Mouse (Mus musculus): ENCODE results near the gene Ackr3. TPM values are rescaled to one million over a fixed set of nuclear protein-coding genes. Genes with fewer than 3 reads are reported as not detected.

Ackr3 gene
- polyA plus RNA-seq, 1 experiment: 104 TPM

DNA sequence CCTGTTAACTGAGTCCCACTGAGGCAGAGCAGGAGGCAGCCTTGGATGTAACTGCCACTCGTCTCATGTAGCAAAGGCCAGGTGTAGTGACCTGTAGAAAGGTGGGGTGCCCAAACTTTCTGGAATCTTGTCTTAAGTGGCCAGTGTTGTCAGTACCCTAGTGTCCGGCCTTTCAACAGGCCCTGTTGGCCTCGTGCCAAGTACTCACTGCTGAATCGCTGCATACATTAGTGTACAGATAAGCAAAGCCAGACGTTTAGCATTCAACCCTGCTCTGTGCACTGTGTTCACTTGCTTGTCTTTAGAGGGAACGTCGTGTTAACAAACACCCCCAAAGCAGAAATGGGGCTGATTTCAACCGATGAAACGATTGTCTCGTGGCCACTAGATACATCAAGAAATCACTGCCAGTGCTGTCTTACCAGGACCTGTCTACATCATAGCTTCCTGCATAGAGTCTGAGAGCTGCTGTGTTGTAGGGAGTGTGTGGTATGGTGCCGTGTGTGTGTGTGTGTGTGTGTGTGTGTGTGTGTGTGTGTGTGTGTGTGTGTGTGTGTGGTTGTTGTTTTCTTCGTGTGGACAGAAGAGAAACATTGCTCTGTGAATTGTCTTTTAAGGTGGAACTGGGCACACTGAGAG is 24.0 kb downstream of the Ackr3 start:
- no peak for DNase-seq (ENCODE audit: low spot score)

DNA sequence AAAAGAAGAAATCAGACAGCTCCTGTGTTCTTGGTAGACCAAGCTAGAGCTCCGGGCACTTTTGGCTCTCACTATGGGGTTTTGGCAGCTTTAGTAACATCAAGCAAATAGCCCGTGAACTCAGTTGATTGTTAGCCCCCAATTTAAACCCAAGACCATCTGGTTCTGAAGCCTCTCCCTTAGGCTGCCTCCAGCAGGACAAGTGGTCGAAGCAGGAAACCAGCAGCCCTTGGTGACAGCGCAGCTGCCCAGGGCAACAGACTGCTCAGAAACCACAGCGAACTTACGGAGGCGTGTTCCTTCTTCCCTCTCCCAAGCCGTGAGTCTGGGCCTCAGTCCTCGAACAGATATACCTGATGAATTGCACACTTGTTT is 24.5 kb downstream of the Ackr3 start:
- no peak for DNase-seq (ENCODE audit: low spot score)

- DNase-seq (ENCODE audit: low spot score): no peak
Measured at GRCm38 (mm10) chr1:90230611-90231010, 26.8 kb downstream of the Ackr3 start.

GRCm38 (mm10) chr1:90231591-90232490 is 28.1 kb downstream of the Ackr3 start:
- DNase-seq (ENCODE audit: low spot score): no peak

DNA sequence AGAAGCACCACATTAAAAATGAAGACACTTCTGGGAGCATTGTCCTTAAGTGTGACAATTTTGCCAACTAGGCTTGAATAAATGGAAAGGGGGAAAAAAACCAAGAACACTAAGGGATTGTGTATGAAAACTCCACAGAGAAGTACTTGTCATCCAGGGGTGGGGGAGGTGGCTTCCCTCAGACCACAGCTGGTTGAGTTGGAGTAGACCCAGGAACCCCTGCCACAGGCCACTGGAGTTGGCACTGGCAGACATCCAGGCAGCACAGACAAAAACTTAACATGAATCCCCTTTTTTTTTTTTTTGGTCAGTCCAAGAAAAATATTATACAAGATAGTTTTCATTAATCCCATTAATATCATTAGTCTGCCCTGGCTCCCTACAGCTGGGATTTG is 28.7 kb downstream of the Ackr3 start:
- no peak for DNase-seq (ENCODE audit: low spot score)

DNA sequence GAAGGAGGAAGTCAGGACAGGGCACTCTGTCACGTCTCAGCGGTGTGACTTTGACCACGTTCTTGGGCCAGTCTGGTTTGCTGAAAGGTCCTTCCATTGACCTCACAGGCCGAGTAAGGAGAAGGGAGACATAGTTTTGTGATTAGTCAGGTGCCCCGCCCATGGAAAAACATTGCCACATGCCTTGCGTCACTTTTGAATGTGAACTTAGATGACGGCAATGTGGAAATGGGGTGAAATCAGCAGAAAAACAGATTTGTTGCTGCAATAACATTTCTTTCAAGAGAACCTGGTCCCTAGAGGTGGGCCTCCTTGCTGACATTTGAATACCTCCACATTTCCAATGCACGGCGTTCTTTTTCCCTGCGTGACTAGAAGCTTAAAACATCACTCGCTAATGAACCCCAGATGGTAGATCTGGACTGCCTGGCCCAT is 30.9 kb downstream of the Ackr3 start:
- DNase-seq (ENCODE audit: low spot score): no peak

DNA sequence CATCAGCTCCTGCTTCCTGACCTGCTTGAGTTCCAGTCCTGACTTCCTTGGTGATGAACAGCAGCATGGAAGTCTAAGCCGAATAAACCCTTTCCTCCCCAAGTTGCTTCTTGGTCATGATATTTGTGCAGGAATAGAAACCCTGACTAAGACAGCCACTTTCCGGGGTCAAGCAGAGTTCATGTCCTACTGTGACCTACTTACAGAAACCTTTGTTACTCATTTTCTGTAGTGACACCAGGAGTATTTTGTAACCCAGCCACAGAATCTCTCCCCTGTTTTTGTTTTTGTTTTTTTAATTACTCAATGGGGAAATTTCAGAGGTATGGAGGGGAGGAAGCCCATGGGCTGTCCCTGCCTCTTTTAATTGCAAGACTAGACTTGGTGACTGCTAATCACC is 32.9 kb downstream of the Ackr3 start:
- no peak for DNase-seq (ENCODE audit: low spot score)

DNA sequence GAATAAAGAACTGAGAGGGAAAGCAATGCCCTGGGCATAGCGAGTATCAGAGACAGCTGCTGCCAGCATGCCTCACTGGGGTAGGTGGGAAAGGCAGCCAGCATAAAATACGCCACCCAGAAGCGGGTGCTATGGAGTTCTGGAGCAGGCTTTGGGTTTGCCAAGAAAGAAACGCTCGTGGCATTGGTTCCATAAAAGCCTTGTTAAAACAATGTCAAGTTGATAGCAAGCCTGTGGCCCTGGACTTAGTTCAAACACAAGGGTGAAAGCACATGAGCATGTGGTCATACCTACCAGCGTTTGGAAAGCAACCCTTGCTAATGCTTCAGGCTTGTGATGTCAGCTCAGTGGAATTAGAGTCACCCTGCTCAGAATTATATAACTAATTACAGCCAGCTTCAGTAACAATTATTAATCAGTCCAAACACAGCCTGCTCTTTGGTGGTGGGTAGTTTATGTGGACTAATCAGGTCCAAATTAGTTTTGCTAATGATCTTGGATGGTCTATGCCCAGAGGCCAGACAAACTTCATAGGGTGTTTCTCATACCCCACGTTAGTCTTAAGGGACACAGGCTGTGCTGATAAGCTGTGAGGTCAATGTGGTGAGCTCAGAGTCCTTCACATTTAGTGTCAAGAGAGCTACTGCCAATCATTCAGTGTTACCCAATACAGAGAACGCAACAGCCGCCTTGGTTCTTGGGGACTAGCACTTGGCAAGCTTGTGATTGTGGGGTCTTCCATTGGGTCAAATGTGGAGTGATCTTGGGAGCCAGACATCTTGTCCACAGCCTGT is 34.5 kb downstream of the Ackr3 start:
- no peak for DNase-seq (ENCODE audit: low spot score)

- no peak for DNase-seq (ENCODE audit: low spot score)
Measured at GRCm38 (mm10) chr1:90239336-90240225, 35.8 kb downstream of the Ackr3 start.

GRCm38 (mm10) chr1:90240287-90240686 is 36.5 kb downstream of the Ackr3 start:
- DNase-seq (ENCODE audit: low spot score): no peak

DNA sequence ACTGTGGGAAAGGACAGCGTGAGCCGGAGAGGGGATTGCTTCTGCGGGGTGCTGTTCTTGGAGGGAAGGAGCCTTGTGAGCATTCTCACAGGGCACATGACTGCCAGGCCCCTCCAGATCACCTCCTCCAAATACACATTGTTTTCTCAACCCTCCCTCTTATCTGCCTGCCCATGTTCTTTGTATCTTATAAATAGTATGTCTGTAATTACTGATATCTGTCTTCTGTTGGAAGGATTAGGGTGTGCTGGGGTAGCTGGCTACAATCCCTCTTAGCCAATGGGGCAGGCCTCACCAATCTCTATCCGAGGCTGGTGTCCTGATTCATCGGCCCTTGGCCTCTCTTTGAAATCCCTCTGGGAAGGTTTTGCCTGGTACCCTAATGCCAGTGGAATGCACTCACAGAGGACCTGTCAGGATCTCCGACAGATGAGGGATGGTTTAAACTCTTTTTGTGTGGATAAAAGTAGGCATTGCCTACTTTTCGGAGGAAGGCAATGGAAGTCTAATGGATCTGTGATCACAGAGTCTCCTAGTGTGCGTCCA is 38.7 kb downstream of the Ackr3 start:
- no peak for DNase-seq (ENCODE audit: low spot score)

GRCm38 (mm10) chr1:90244537-90244936 is 40.8 kb downstream of the Ackr3 start:
- DNase-seq (ENCODE audit: low spot score): no peak

DNA sequence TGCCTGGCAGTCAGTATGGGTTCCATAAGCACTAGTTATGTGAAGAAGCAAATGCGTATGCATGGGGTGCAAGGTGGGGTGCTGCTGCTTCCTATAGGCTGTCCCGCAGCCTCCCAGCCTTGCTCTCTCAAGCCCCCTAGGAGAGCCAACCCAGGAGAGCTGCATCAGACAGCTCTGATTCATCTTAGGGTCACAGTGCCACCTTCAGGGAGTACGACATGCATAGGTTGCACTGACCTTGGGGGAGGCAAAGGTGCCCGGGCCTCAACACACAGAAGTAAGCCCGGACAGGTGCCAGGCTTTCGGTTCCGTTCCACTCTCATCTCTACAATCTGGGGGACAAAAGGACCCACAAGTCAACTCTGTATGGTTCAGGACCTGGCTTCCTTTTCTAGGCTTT is 41.8 kb downstream of the Ackr3 start:
- DNase-seq (ENCODE audit: low spot score): no peak

DNA sequence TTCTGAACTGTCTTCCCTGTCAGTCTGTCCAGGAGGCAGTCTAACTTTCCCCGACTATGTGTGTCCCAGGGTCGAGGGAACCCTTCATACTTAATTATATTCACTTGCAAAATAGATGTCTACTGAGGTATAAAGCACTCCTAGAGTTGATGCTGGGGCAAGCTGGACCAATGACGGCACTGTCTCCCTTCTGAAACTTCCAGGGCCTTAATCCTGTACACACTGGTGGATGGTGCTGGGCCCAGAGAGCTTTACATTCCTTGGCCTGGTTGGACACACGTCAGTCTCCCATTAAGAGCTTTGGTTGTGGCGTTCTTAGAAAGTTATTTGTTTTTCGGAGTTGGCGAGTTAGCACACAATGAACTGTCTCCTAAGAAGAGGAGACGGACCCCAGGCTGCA is 42.3 kb downstream of the Ackr3 start:
- DNase-seq (ENCODE audit: low spot score): no peak

- no peak for DNase-seq (ENCODE audit: low spot score)
Measured at GRCm38 (mm10) chr1:90246800-90247199, 43.0 kb downstream of the Ackr3 start.

- no peak for DNase-seq (ENCODE audit: low spot score)
Measured at GRCm38 (mm10) chr1:90247234-90247633, 43.5 kb downstream of the Ackr3 start.

- DNase-seq (ENCODE audit: low spot score): no peak
Measured at GRCm38 (mm10) chr1:90247756-90248541, 44.2 kb downstream of the Ackr3 start.

DNA sequence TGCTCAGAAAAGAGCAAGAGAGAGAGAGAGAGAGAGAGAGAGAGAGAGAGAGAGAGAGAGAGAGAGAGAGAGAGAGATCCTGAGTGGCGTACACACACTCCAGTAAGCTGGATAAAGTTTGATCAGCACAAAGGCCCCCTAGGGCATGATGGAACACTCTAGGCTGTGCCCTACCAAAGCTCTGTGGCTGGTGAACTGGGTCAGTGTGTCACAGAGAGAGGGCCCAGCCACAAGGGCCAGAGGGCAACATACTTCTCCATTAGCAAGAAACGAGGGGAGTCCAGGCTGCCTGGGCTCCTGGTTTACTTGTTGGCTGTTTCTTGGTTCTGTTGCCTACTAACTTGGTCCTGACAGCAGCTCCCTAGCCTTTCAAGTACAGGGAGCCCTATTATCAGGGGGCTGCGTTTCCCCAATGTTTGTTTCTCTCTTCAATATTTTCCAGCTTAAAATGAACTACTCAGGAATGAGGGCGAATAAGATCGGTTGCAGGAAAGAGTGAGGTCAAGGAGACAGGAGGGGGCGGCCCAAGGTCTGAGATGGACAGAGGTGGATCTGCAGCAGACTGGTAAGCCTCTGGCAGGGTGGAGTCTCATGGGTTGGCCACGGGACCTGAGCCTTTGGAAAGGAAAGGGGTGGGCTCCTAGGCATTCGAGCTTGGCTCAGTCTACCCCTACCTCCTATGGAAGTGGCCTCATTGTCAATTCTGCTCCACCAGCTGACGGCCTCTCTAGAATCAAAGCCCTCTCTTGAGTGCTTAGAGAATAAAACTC is 45.4 kb downstream of the Ackr3 start:
- DNase-seq (ENCODE audit: low spot score): no peak

- DNase-seq (ENCODE audit: low spot score): no peak
Measured at GRCm38 (mm10) chr1:90250419-90250818, 46.6 kb downstream of the Ackr3 start.

GRCm38 (mm10) chr1:90251156-90251555 is 47.4 kb downstream of the Ackr3 start:
- DNase-seq (ENCODE audit: low spot score): no peak
